Mouse (Mus musculus) limb, embryonic 12.5 days (tissue): ENCODE measurements around the gene Hist1h2ba. TPM values are rescaled to one million over a fixed set of nuclear protein-coding genes. Genes with fewer than 3 reads are reported as not detected.
A peak's percentile ranks its signal among the peaks of the same experiment; 100 is the strongest.

Experiments
- ATAC-seq: fragments of 200-750 bp; cut with Nextera tagmentation; 2 replicates; pipeline ENCODE4 v1.8.0; 2017; ENCODE audit warnings: low read depth, moderate TSS enrichment; ENCODE audit not compliant: insufficient number of reproducible peaks, insufficient read depth, low FRiP score, low TSS enrichment
- H3K27ac ChIP-seq: fragments of 300-500 bp; sonication (generic); 2 replicates; pipeline ENCODE4 v1.5.1; 2016; ENCODE audit warnings: mild to moderate bottlenecking, moderate library complexity
- H3K27me3 ChIP-seq: fragments of 300-500 bp; sonication (generic); 2 replicates; pipeline ENCODE4 v1.6.1; 2016; ENCODE audit warnings: mild to moderate bottlenecking, moderate library complexity
- H3K36me3 ChIP-seq: fragments of 300-500 bp; sonication (generic); 2 replicates; pipeline ENCODE4 v1.6.1; 2016; ENCODE audit warnings: mild to moderate bottlenecking, moderate library complexity
- H3K4me1 ChIP-seq: fragments of 300-500 bp; sonication (generic); replicated peaks from 2 replicates; pipeline ENCODE4 v1.6.1; 2016
- H3K4me2 ChIP-seq: fragments of 300-500 bp; sonication (generic); 2 replicates; pipeline ENCODE4 v1.6.1; 2016; ENCODE audit warnings: mild to moderate bottlenecking, moderate library complexity
- H3K4me3 ChIP-seq: fragments of 300-500 bp; sonication (generic); replicated peaks from 2 replicates; pipeline ENCODE4 v1.5.1; 2016; ENCODE audit warnings: mild to moderate bottlenecking
- H3K9ac ChIP-seq: fragments of 300-500 bp; sonication (generic); replicated peaks from 2 replicates; pipeline ENCODE4 v1.6.1; 2016; ENCODE audit warnings: mild to moderate bottlenecking, moderate library complexity
- H3K9me3 ChIP-seq: fragments of 300-500 bp; sonication (generic); 2 replicates; pipeline ENCODE4 v1.6.1; 2016; ENCODE audit warnings: mild to moderate bottlenecking, moderate library complexity
- WGBS: fragments of 180-500 bp; shearing (Covaris S2); methylation state at CpG from one replicate; pipeline ENCODE4 v1.1.7; 2016; 5-methylcytosine and 5-hydroxymethylcytosine counted together
- polyA plus RNA-seq: library from polyadenylated mRNA; unstranded; fragments of >200 nt; fragmentation: Nextera tagmentation; extraction: Ambion mirVana; gene quantifications from 2 replicates; pipeline ENCODE4 v1.2.1, GENCODE M21; 2016

The Hist1h2ba gene
- polyA plus RNA-seq, 1 experiment from 2014 or later: not detected

DNA sequence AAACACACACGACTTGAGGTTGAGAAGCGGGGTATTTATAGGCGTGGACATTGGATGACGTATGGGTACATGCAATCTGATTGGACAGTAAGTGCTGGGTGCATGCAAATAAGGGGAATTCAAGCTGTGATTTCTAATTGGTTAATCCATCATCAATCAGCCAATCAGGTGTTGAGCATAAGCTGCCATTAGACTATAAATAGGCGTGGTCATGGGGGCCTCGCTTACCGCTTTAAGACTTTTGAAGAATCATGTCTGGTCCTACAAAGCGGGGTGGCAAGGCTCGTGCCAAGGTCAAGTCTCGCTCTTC lies 210 bp upstream of the Hist1h2ba start, which contains the start of gene Hist1h2aa:
Gene Hist1h2aa, plus strand, starts transcription at position 252 of the 310 bp plus-strand sequence.
- no peak for ATAC-seq

DNA sequence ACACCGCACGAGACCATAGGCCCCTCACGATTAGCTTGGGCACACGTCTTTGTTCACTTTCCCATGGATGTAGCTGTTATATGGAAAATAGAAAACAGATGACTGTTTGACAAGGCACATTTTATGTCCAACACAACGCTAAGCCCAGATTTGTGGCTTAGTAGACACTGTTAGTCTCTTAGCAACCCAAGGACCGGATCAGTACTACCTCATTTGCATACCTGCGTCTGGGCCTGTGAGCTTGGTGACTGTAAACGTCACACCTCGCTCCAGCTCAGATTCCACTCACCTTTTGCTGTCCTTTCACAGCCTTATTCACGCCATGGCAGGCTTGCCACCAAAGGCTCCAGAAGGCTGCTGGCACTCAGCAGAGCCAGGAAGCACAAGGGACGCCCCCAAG lies 3.1 kb downstream of the Hist1h2ba start:
- no peaks in the 10 kb centered on the region for H3K9me3 ChIP-seq
- peak overlapping the region; percentile 13; the same call in 1 of the 2 replicates for H3K4me2 ChIP-seq
- H3K36me3 ChIP-seq: no peaks in the 10 kb centered on the region
- H3K4me3 ChIP-seq: no peak overlapping the region
- H3K9ac ChIP-seq: no peak overlapping the region
- no peaks in the 10 kb centered on the region for H3K27me3 ChIP-seq
- H3K4me1 ChIP-seq: peaks cover 9% of the 10 kb centered on the region
- WGBS: 34% methylated on average over 11 of the region's 11 CpGs
- ATAC-seq: peak; percentile 80; the same call in 1 of the 2 replicates
- peak overlapping the region; percentile 57; the same call in 1 of the 2 replicates for H3K27ac ChIP-seq

More for the DNA sequence above, 210 bp upstream of the Hist1h2ba start, which contains the start of gene Hist1h2aa:
- H3K9ac ChIP-seq: no peak within 1 kb of the TSS
- no peak within 1 kb of the TSS for H3K4me2 ChIP-seq
- H3K4me1 ChIP-seq: peaks cover 9% of the 10 kb centered on the region
- H3K36me3 ChIP-seq: no peaks in the 10 kb centered on the region
- 94% methylated on average over 10 of the region's 10 CpGs for WGBS
- H3K27me3 ChIP-seq: no peaks in the 10 kb centered on the region
- no peak within 1 kb of the TSS for H3K4me3 ChIP-seq
- H3K9me3 ChIP-seq: no peaks in the 10 kb centered on the region
- no peak within 1 kb of the TSS for H3K27ac ChIP-seq

DNA sequence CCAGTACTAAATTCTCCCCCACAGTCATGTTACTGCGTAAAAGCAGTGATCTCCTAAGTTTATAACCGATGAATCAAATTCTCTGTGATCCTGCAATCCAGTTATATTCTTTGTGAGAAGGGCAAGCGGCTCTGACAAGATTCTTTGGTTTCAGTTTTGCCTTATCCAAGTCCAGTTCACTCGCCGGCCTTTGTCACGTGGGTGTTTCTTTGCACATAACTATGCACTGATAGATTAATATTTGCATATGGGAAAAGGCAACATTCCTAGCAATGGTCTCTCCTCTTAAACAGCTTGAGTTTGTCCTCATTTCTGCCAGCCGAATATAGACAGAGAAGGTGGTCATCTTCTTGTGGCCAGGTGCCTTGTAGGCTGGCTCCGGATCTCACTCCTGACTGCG lies 3.5 kb downstream of the Hist1h2ba start:
- H3K4me1 ChIP-seq: peaks cover 9% of the 10 kb centered on the region
- no peaks in the 10 kb centered on the region for H3K36me3 ChIP-seq
- no peak overlapping the region for H3K4me2 ChIP-seq
- H3K9ac ChIP-seq: no peak overlapping the region
- H3K4me3 ChIP-seq: no peak overlapping the region
- H3K27me3 ChIP-seq: no peaks in the 10 kb centered on the region
- no peaks in the 10 kb centered on the region for H3K9me3 ChIP-seq
- no peak for ATAC-seq
- 85% methylated on average over 9 of the region's 9 CpGs for WGBS
- peak overlapping the region; percentile 13; the same call in 1 of the 2 replicates for H3K27ac ChIP-seq

DNA sequence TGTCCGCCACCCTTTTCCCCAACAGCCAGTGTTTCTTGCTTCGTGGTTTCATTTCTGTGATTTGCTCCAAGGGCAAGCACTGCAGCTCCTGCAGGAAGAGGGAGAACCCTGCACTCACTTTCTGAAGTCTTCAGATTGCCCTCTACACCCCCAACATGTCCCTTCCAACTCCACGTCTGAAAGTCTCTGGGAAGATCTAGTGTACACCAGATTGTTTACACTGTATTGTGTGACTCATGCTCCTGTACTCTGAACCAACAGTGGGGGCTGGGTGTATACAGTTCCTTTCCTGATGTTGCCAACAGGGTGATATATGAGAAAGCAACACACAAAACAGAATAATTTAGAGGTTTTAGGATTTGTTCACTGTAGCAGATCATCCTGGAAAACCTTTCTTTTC lies 5.3 kb downstream of the Hist1h2ba start:
- ATAC-seq: no peak

DNA sequence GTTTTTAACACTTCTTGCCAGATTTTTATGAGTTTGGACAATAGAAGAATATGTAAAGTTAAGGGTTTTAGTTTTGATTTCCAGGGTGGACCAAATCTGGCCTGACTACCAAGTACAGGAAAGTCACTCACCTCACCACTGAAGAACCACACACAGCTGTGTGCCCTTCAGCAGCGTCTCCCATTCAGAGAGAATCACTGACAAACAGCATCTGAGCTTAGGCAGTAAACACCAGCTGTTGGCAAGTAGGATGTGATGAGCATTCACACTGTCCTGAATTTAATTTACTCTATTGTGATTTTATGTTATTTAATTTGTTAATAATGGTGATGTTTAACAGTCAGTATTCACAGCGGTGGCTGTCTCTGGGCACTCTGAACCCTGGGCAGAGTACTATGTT lies 8.2 kb downstream of the Hist1h2ba start:
- no peaks in the 10 kb centered on the region for H3K36me3 ChIP-seq
- ATAC-seq: no peak
- WGBS: 70% methylated on average over 2 of the region's 2 CpGs

More for the DNA sequence above, 5.3 kb downstream of the Hist1h2ba start:
- 68% methylated on average over 3 of the region's 3 CpGs for WGBS
- no peaks in the 10 kb centered on the region for H3K27me3 ChIP-seq
- no peak overlapping the region for H3K9ac ChIP-seq
- H3K4me2 ChIP-seq: no peak overlapping the region
- no peak overlapping the region for H3K4me3 ChIP-seq
- no peaks in the 10 kb centered on the region for H3K9me3 ChIP-seq
- no peaks in the 10 kb centered on the region for H3K36me3 ChIP-seq
- no peak overlapping the region for H3K27ac ChIP-seq
- H3K4me1 ChIP-seq: peaks cover 9% of the 10 kb centered on the region

DNA sequence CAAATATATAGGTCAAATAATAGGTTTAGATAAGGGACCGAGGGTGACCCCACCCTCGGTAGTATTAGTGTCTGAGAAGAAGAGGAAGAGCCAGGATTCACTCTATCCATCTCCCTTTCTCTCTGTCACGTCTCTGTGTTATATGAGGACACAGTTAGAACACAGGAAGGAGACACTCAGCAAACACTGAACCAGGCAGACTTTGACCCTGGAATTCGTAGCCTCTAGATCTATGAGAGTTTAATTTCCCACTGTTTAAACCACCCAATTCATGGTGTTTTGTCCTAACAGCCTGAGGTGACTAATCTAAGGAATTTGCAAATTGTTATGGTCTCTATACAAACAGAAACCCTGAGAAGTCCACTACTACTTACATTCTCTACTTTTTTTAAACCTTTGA lies 16.3 kb downstream of the Hist1h2ba start:
- no peak for ATAC-seq
- H3K4me2 ChIP-seq: no peak overlapping the region
- no peak overlapping the region for H3K27ac ChIP-seq
- H3K9me3 ChIP-seq: no peaks in the 10 kb centered on the region
- no peaks in the 10 kb centered on the region for H3K27me3 ChIP-seq
- no peak overlapping the region for H3K9ac ChIP-seq
- WGBS: 80% methylated on average over 4 of the region's 4 CpGs
- peaks cover 7% of the 10 kb centered on the region; the same call in 1 of the 2 replicates for H3K4me1 ChIP-seq
- H3K4me3 ChIP-seq: no peak overlapping the region
- H3K36me3 ChIP-seq: no peaks in the 10 kb centered on the region

More for the DNA sequence above, 8.2 kb downstream of the Hist1h2ba start:
- H3K4me2 ChIP-seq: no peak overlapping the region
- H3K4me3 ChIP-seq: no peak overlapping the region
- H3K27me3 ChIP-seq: no peaks in the 10 kb centered on the region
- no peak overlapping the region for H3K27ac ChIP-seq
- H3K9ac ChIP-seq: no peak overlapping the region
- H3K4me1 ChIP-seq: peaks cover 3% of the 10 kb centered on the region
- no peaks in the 10 kb centered on the region for H3K9me3 ChIP-seq

DNA sequence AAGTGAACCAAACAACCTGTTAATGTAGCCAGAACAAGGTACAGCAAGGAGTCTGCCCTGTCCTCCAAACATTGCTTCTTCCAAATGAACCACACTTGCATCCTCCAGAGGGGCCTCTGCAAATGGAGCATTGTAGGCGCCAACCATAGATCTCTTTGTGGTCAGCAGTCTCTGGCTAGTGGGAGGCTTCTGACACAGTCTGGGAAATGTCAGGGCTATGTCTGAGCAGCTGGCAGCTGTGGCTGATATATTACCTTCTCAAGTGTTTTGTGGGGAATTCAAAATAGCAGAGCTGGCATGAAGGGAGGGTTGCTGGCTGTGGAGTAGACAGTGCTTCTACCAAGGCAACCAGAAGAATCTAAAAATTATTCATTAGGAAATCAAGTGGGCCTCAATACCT lies 17.8 kb downstream of the Hist1h2ba start:
- H3K4me1 ChIP-seq: peaks cover 7% of the 10 kb centered on the region; the same call in 1 of the 2 replicates
- H3K27ac ChIP-seq: no peak overlapping the region
- H3K9me3 ChIP-seq: no peaks in the 10 kb centered on the region
- H3K36me3 ChIP-seq: no peaks in the 10 kb centered on the region
- no peak overlapping the region for H3K4me3 ChIP-seq
- no peak overlapping the region for H3K9ac ChIP-seq
- 87% methylated on average over 1 of the region's 1 CpGs for WGBS
- no peak overlapping the region for H3K4me2 ChIP-seq
- no peaks in the 10 kb centered on the region for H3K27me3 ChIP-seq
- ATAC-seq: no peak

DNA sequence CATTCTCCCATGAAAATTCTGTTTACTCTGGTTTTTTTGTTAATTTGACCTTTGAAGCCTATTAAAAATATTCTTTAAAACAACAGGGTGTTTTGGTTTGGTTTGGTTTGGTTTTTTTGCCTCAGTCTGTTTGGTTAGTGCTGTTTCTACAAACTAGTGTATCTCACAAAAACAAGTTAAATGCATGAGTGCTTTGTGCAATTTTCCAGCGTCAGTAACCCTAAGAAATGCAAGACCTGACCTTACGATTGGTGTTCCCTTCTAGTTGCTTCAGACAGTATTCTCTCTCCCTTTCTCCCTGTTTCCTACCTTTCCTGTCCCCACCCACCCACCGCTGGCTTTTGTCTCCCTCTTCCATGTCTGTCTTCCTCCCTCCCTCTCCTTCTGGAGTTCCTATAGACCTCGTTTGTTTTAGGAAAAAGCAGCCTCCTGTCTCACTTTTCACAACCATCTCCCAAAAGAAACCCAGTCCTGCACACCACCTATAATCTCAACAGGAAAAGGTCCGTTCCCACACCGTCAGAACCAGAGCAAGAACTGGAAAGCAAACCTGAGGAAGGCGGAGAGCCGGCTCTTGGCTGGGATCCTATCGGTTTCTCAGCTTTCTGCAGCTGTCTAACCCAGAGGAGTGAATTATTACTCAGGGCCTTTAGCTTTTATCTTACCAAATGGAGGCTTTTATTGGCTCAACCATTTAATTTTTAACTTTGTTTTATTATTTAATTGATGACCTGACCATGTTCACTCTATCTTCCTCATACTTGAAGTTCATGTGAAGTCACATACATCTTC lies 19.4 kb downstream of the Hist1h2ba start, which contains the start of gene Slc17a4:
Gene Slc17a4, minus strand, starts transcription at position 634 of the 792 bp plus-strand sequence.
- Histone ChIP-seq H3K27me3 (no peaks in the 10 kb centered on the region), H3K9me3 (no peaks in the 10 kb centered on the region), H3K36me3 (no peaks in the 10 kb centered on the region), H3K9ac (no peak within 1 kb of the TSS), H3K4me2 (no peak within 1 kb of the TSS), H3K4me3 (no peak within 1 kb of the TSS), H3K4me1 (peaks cover 7% of the 10 kb centered on the region; the same call in 1 of the 2 replicates), H3K27ac (no peak within 1 kb of the TSS)
- 69% methylated on average over 9 of the region's 9 CpGs for WGBS
- ATAC-seq: no peak

DNA sequence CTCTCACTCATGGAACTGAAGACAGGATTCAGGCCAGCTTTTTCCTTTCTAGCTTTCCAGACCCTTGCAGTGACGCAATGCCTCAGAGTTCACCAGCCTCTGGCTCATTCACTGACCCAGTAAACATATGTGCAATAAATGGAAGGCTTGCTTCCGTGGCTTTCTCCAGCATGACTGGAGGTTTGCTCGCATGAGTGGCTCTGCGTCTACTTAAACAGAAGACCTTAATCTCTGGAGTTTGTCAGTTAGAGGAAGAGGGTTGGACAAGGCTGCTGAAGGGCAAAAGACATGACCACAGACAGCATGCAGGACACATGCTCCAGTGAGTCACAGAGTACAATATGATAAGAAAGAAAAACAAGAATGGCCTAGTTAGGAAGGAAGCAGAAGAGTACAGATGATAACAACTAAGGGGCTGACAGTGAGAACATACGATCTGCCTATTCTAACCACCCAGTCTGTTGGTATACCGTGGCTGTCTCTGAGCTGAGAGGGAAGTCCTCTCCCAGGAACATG lies 20.1 kb downstream of the Hist1h2ba start:
- Histone ChIP-seq H3K9ac (no peak overlapping the region), H3K9me3 (no peaks in the 10 kb centered on the region), H3K4me2 (no peak overlapping the region), H3K36me3 (no peaks in the 10 kb centered on the region), H3K4me3 (no peak overlapping the region), H3K4me1 (peaks cover 7% of the 10 kb centered on the region; the same call in 1 of the 2 replicates), H3K27ac (no peak overlapping the region), H3K27me3 (no peaks in the 10 kb centered on the region)
- no peak for ATAC-seq
- WGBS: 55% methylated on average over 6 of the region's 6 CpGs

DNA sequence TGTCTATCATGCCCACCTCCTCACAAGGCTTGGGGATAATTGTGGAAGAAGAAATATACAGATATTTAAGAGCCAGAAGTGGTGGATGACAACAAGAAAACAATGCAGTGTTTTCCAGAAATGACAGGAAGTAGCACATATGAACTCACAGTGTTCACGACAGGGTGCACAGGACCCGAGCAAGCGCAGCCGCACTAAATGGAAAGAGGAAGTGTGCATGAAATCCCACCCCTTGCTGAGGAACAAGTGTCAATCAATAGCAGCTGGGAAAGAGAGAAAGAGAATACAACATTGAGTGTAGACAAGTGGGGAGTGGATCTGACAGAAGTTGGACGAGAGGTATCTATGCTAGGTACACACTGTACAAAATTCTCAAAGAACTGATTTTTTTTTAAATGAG lies 22.6 kb downstream of the Hist1h2ba start:
- Histone ChIP-seq H3K27me3 (no peaks in the 10 kb centered on the region), H3K36me3 (no peaks in the 10 kb centered on the region), H3K27ac (no peak overlapping the region), H3K9me3 (no peaks in the 10 kb centered on the region), H3K4me2 (no peak overlapping the region), H3K4me1 (peaks cover 7% of the 10 kb centered on the region; the same call in 1 of the 2 replicates), H3K4me3 (no peak overlapping the region), H3K9ac (no peak overlapping the region)
- 75% methylated on average over 5 of the region's 5 CpGs for WGBS
- ATAC-seq: no peak

DNA sequence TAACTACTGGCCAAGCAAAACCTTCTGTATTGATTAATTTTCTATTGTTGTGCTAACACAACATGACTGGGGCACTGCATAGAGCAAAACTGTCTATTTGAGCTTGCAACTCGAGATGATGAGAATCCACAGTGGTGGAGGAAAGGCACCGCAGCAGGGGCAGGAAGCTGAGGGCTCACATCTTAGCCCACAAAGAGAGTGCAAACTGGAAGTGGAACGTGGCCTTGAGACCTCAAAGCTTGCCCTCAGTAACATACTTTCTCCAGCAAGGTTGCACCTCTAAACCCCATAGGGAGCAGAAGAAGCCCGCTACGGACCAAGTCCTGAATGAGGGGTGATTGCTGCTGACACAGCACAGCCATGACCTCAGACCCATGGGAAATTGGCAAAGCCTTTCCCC lies 23.8 kb downstream of the Hist1h2ba start:
- no peak overlapping the region for H3K4me3 ChIP-seq
- no peak overlapping the region for H3K27ac ChIP-seq
- 83% methylated on average over 5 of the region's 5 CpGs for WGBS

More for the DNA sequence above, 23.8 kb downstream of the Hist1h2ba start:
- H3K9me3 ChIP-seq: no peaks in the 10 kb centered on the region
- H3K4me1 ChIP-seq: peaks cover 7% of the 10 kb centered on the region; the same call in 1 of the 2 replicates
- H3K36me3 ChIP-seq: no peaks in the 10 kb centered on the region
- no peaks in the 10 kb centered on the region for H3K27me3 ChIP-seq
- no peak for ATAC-seq
- no peak overlapping the region for H3K9ac ChIP-seq
- H3K4me2 ChIP-seq: no peak overlapping the region
